Mouse (Mus musculus): ENCODE data around the gene Gnpnat1.

DNA sequence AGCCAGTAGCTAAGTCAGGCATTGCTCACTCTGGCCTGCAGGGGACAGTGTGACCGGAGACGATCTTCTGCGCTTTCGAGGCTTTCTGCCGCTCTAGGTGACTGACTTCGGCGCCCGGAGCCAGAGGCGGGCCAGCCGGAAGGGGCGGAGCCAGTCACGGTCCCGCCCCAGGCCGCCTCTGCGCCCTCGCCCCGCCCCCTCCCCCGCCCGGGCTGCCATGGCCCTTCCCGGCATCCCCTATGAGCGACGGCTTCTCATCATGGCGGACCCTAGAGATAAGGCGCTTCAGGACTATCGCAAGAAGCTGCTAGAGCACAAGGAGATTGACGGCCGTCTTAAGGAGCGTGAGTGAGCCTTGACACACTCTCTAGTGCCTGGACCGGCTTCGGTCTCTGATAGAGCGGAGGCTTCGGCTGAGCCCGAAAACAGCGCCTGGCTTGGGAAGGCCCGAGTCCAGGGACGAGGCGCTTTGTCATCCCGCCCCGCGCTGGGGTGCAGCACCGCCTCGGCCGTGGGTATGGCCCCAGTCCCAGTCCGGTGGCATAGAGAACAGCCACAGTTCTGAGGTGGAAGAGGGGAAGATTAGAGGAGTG is 75.0 kb downstream of the Gnpnat1 start, which contains the start of gene Psmc6:
- peak; percentile 70; the same call in 1 of the 2 replicates for TF ChIP-seq POLR2A (IDR thresholded peaks at IDR 0.05; ENCODE audit: control insufficient read depth, extremely low read depth, insufficient read depth, low read length, poor library complexity)
- peak; percentile 83 for TF ChIP-seq CTCF (IDR thresholded peaks at IDR 0.05; ENCODE audit: borderline replicate concordance, control insufficient read depth, extremely low read depth, insufficient read depth, low read length, poor library complexity)
